Mouse (Mus musculus) MN1 (cell line): Measurements from ENCODE around the gene Col11a2.
A peak's percentile ranks its signal among the peaks of the same experiment; 100 is the strongest.

ENCODE experiments used
- DNase-seq: peaks from one replicate; pipeline ENCODE4 v3.0.0-alpha.2; 2016; ENCODE audit warnings: low spot score

The Col11a2 gene

DNA sequence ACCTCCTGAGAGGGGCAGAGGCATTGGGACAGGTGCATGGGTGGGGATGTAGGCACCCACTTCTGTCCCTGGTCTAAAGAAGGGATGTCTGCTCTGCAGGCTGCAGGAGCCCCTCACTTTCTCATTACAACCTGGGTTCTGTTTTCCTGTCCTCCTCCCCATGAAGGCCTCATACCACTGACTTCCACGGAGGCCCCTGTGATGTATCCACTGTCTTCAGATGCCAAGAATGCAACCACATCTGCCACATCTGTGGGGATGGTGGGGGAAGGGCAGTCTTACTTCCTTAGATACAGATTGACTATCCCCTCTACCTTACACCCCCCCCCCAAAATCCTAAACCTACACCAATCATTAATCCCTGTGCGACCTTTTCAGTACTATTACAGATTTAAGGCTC is 13.0 kb upstream of the Col11a2 start:
- no peak for DNase-seq

DNA sequence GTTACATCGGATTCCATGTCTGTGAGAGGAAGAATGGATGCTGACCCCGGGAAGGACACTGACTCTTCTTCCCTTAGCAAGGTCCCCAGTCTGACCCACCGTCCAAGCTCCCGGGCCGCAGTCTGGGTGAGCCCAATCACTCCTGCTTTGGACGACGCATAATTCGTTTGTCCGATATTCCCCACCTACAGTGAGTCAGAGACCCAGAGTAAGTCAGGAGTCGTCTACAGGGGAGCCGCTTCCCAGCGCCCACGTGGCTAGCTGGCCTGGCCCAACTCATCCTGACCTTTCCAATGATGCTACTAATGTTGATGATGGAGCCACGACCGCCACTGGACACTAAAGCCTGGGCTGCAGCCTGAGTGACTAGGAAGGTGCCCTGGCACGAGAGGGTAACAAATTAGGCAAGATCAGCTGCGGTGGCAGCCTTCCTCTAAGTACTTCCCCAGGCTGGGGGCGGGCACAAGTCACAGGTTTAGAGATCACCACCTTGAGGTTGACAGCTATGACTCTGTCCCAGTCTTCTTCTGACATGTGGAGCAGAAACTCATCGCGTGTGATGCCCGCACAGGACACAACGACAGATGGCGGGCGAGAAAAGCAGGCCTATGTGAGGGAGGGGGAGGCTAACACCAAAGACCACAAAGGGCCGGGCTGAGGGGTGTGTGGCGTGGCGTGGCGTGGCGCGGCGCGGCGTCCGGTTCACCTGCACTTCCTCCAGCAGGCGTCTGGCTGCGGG is 12.2 kb upstream of the Col11a2 start:
- DNase-seq, result peak; percentile 51

GRCm38 (mm10) chr17:34027656-34028223 is 11.5 kb upstream of the Col11a2 start, which contains the start of gene H2-Ke6:
Gene H2-Ke6, minus strand, starts transcription at chr17:34028060.
- peak; percentile 86 for DNase-seq

- DNase-seq, result peak; percentile 67
Measured at GRCm38 (mm10) chr17:34028501-34029149, 10.6 kb upstream of the Col11a2 start.

DNA sequence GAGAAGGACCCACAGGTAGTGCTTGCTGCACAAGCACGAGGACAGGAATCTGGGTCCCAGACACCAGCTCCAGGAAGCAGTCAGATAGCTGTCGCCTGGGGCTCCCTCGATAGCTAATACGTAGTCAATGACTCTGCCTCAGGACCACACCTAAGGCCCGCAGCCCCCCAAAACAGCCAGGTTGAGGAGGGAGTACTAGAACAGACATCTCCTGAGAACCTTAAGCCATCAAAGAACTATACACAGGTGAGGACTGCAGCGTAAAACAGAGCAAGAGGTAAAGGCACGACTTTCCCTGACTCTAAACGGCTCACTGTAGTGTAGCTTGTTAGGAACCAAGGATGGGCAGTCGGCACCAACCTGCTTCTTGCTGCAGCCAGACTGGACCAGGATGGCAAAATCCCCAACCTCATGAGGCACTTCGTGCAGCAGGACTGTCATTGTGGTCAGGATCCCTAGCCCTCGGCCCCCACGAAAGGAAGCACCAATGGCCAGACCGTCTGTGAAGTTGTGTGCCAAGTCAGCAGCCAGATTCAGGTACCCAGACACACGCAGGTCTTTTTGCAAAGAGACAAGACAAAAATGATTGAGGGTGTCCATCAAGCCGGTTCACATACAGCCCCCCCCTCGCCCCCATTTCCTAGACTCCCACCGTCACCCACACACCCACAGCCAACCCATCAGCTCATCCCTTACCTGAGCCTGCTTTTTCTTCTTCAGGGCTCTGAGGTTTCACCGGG is 9.9 kb upstream of the Col11a2 start:
- DNase-seq, result no peak

GRCm38 (mm10) chr17:34029890-34030595 is 9.2 kb upstream of the Col11a2 start:
- peak; percentile 74 for DNase-seq

- peak; percentile 68 for DNase-seq
Measured at GRCm38 (mm10) chr17:34030861-34031326, 8.3 kb upstream of the Col11a2 start.

- peak; percentile 99 for DNase-seq
Measured at GRCm38 (mm10) chr17:34031465-34032173, 7.6 kb upstream of the Col11a2 start, which contains the start of the genes Slc39a7 and Rxrb. Gene Slc39a7, minus strand, starts transcription at chr17:34031682. Gene Rxrb, plus strand, starts transcription at chr17:34031812.

DNA sequence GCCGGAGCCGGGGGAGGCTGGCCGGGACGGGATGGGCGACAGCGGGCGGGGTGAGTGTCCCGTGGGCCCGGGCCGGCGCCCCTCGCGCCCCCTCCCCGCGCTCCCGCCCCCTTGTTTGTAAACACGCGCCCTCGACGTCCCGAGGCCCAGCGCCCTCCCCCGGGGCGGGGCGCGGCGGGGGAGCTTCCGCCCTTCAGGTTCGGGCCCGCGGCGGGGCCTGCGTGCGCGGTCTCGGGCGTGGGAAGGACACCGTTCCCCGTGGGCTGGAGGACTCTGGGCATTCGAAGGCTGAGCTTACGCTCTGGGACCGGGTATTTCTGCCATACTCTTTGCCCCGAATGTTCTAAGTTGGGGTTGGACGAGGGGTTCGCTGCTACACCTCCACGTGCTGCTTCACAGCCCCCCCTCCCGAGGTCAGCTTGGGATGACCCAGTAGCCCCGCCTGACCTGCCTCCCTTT is 7.0 kb upstream of the Col11a2 start:
- DNase-seq, result peak; percentile 84

DNA sequence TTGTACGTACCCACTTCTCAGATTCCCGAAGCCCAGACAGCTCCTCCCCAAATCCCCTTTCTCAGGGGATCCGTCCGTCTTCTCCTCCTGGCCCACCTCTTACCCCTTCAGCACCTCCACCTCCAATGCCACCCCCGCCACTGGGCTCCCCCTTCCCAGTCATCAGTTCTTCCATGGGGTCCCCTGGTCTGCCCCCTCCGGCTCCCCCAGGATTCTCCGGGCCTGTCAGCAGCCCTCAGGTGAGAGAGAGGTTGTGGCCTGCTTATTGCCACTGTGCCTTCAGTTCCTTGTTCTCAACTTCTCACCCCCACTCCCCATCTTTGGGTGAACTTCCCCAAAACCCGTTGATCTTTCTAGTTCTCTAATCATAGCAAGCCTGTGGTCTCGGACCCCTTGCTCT is 6.4 kb upstream of the Col11a2 start:
- DNase-seq, result no peak

DNA sequence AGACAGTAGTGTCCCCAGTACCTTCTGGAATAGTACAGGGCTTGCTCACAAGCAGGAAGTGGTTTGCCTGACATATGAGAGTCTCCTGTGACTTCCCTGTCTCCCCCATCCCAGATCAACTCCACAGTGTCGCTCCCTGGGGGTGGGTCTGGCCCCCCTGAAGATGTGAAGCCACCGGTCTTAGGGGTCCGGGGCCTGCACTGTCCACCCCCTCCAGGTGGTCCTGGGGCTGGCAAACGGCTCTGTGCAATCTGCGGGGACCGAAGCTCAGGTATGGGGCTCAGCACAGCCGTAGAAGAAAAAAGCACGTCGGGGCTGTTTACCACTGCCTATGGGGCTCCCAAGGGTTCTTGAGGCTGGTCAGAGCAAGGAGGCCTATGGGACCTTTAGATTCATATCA is 5.8 kb upstream of the Col11a2 start:
- DNase-seq, result no peak

DNA sequence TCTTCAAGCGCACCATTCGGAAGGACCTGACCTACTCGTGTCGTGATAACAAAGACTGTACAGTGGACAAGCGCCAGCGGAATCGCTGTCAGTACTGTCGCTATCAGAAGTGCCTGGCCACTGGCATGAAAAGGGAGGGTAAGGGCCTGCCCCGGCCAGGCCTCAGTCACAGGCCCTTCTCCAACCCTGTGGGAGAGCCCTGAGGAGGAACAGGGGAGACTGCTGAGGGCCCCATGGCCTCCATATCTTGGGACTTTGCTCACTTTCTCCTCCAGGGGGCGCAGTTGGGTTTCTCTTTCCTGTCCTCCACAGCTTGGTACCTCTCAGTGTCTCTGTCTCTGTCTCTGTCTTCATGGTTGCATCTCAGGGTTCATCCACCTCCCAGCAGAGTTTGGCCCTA is 5.2 kb upstream of the Col11a2 start:
- DNase-seq, result peak; percentile 73

GRCm38 (mm10) chr17:34035517-34035916 is 3.7 kb upstream of the Col11a2 start:
- DNase-seq, result no peak

DNA sequence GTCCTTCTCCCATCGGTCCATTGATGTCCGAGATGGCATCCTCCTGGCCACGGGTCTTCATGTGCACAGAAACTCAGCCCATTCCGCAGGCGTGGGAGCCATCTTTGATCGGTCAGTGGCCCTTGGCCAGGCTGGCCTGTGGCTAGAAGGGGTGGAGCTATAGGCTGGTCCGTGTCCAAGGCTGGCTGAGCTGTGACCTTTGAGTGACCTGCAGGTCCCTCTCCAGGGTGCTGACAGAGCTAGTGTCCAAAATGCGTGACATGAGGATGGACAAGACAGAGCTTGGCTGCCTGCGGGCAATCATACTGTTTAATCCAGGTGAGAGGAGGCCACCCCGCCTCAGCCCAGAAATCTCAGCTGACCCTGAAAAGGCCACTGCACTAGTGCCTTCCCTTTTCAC is 2.6 kb upstream of the Col11a2 start:
- DNase-seq, result no peak

DNA sequence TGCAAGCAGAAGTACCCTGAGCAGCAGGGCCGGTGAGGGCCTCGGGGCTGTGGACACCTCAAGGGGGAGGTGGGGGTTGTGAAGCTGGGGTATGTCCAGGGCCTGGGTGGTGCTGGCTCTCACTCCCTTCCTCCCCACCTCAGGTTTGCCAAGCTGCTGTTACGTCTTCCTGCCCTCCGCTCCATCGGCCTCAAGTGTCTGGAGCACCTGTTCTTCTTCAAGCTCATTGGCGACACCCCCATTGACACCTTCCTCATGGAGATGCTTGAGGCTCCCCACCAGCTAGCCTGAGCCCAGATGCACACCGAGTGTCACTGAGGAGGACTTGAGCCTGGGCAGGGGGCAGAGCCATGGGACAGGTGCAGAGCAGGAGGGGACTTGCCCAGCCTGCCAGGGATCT is 2.0 kb upstream of the Col11a2 start:
- DNase-seq, result no peak

DNA sequence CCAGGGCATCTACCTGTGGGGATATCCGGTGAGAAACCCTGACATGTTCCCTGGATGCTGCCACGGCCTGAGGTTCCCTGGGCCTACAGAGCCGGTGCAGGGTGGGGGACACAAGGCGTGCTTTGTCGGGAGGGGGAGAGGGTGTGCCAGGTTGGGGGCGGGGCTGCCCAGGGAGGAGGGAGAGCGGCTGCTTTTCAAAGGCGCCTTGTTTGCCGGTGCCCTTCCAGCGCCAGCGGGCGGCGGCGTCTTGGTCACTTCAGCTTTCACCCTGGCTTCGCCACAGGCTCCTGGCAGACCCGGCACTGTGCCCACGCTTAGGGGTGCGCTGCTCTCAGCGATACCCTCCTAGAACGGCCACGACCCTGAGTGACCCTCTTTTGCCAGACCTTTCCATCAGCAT is 797 bp upstream of the Col11a2 start:
- DNase-seq, result no peak

- peak; percentile 82 for DNase-seq
Measured at GRCm38 (mm10) chr17:34039562-34040450, 569 bp downstream of the Col11a2 start.

DNA sequence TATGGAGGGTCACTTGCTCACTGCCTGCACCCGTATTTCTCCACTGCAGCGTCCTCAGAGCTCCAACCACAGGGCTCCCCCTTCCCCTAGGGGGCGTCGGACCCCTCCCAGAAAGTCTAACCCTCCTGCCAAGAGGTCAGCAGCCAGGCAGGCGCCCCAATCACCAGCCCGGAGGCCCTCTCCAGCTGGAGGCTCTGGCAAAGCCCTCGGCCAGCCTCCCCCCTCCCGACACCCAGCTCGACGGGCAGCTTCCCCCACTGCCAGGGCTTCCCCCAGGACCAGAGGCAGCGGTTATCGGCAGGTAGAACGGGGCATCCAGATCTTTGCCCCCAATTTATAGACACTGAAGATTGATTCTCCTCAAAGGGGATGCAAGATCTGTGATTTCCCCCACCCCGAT is 6.7 kb downstream of the Col11a2 start:
- no peak for DNase-seq

GRCm38 (mm10) chr17:34047404-34048050 is 8.3 kb downstream of the Col11a2 start:
- DNase-seq, result no peak
